Mouse (Mus musculus): ENCODE measurements at regions not wholly inside any gene's neighbourhood (a gene's known extent, or its start where the extent isn't known, plus 50 kb on each side); places are given as distances from the start of the nearest gene placed in this dataset.

- H3K4me3 ChIP-seq (replicated peaks in 1 of 3; ENCODE audit: low read depth in 2 of 3, low read length in 2 of 3, poor library complexity in 1 of 3), result no peak overlapping the region
- H3K27me3 ChIP-seq (replicated peaks), result no peaks in the 10 kb centered on the region
- TF ChIP-seq NELFE (IDR thresholded peaks at IDR 0.05; ENCODE audit: low read depth, low read length) (no peak), TCF12 (IDR thresholded peaks at IDR 0.05; ENCODE audit: low read depth, low read length) (no peak), JUND (conservative IDR thresholded peaks at IDR 0.05; ENCODE audit: low read depth, low read length) (no peak), ETS1 (conservative IDR thresholded peaks at IDR 0.05; ENCODE audit: low read depth, low read length) (no peak), SMC3 (IDR thresholded peaks at IDR 0.05; ENCODE audit: low read depth, low read length) (no peak), RCOR1 (conservative IDR thresholded peaks at IDR 0.05; ENCODE audit: low read depth, low read length) (no peak), USF1 (IDR thresholded peaks at IDR 0.05; ENCODE audit: low read depth, low read length) (no peak), GABPA (IDR thresholded peaks at IDR 0.05; ENCODE audit: insufficient replicate concordance, low read depth, low read length) (no peak), MXI1 (IDR thresholded peaks at IDR 0.05; ENCODE audit: low read depth, low read length) (no peak), RAD21 (IDR thresholded peaks at IDR 0.05; ENCODE audit: low read depth, low read length) (no peak)
- H3K36me3 ChIP-seq (replicated peaks in 1 of 2; ENCODE audit: control insufficient read depth in 1 of 2, insufficient read depth in 1 of 2, low read length in 1 of 2), result no peaks in the 10 kb centered on the region
- H3K27ac ChIP-seq (ENCODE audit: insufficient read depth, low read depth), result no peak overlapping the region
- dilution Hi-C loops (cut with MboI; ENCODE audit: extremely low pct_ligation_motif_present, extremely low pct_unique_long_range_greater_than_20kb, low sequenced_read_pairs), result no loop called here
- in situ Hi-C loops (cut with MboI; ENCODE audit: low pct_ligation_motif_present, low pct_unique_long_range_greater_than_20kb, low sequenced_read_pairs), result no loop called here
- H3K9ac ChIP-seq (ENCODE audit: insufficient read depth, low read depth), result no peak overlapping the region
- H3K4me2 ChIP-seq (ENCODE audit: insufficient read depth, low read depth, poor library complexity, severe bottlenecking), result no peak overlapping the region
- DNase-seq (ENCODE audit: extremely low read depth), result no peak
- no peaks in the 10 kb centered on the region for H3K9me3 ChIP-seq (replicated peaks; ENCODE audit: low read length)
- H3K4me1 ChIP-seq (ENCODE audit: control insufficient read depth in 1 of 2, insufficient read depth in 2 of 2), result no peaks in the 10 kb centered on the region
- H3K79me2 ChIP-seq (replicated peaks; ENCODE audit: control insufficient read depth, extremely low read depth, insufficient read depth, poor library complexity, severe bottlenecking), result no peaks in the 10 kb centered on the region
Observed at GRCm38 (mm10) chr15:52095629-52096190, 1789.0 kb upstream of the Gm7489 start.

GRCm38 (mm10) chr15:52108761-52109160 is 1775.9 kb upstream of the Gm7489 start:
- Histone ChIP-seq H3K4me2 (ENCODE audit: insufficient read depth, low read depth, poor library complexity, severe bottlenecking) (no peak overlapping the region), H3K79me2 (replicated peaks; ENCODE audit: control insufficient read depth, extremely low read depth, insufficient read depth, poor library complexity, severe bottlenecking) (no peaks in the 10 kb centered on the region), H3K4me1 (ENCODE audit: control insufficient read depth in 1 of 2, insufficient read depth in 2 of 2) (no peaks in the 10 kb centered on the region), H3K9me3 (replicated peaks; ENCODE audit: low read length) (no peaks in the 10 kb centered on the region), H3K27ac (ENCODE audit: insufficient read depth, low read depth) (no peak overlapping the region), H3K4me3 (replicated peaks in 1 of 3; ENCODE audit: low read depth in 2 of 3, low read length in 2 of 3, poor library complexity in 1 of 3) (no peak overlapping the region), H3K27me3 (replicated peaks) (no peaks in the 10 kb centered on the region), H3K9ac (ENCODE audit: insufficient read depth, low read depth) (no peak overlapping the region), H3K36me3 (replicated peaks in 1 of 2; ENCODE audit: control insufficient read depth in 1 of 2, insufficient read depth in 1 of 2, low read length in 1 of 2) (no peaks in the 10 kb centered on the region)
- in situ Hi-C loops (cut with MboI; ENCODE audit: low pct_ligation_motif_present, low pct_unique_long_range_greater_than_20kb, low sequenced_read_pairs), result no loop called here
- dilution Hi-C loops (cut with MboI; ENCODE audit: extremely low pct_ligation_motif_present, extremely low pct_unique_long_range_greater_than_20kb, low sequenced_read_pairs), result no loop called here
- TF ChIP-seq MYC (IDR thresholded peaks at IDR 0.05; ENCODE audit: low read depth, low read length) (no peak), BHLHE40 (IDR thresholded peaks at IDR 0.05; ENCODE audit: low read depth, low read length) (no peak), ZKSCAN1 (IDR thresholded peaks at IDR 0.05; ENCODE audit: borderline replicate concordance, low read depth, low read length) (no peak), E2F4 (IDR thresholded peaks at IDR 0.05; ENCODE audit: insufficient replicate concordance, low read depth, low read length) (no peak), POLR2A (IDR thresholded peaks at IDR 0.05; ENCODE audit: low read depth, low read length) (no peak), SMC3 (IDR thresholded peaks at IDR 0.05; ENCODE audit: low read depth, low read length) (no peak), ZNF384 (IDR thresholded peaks at IDR 0.05; ENCODE audit: low read depth, low read length) (no peak), KAT2A (IDR thresholded peaks at IDR 0.05; ENCODE audit: insufficient replicate concordance, low read length) (no peak), POLR2AphosphoS2 (IDR thresholded peaks at IDR 0.05; ENCODE audit: low read depth, low read length) (no peak)
- no peak for DNase-seq (ENCODE audit: extremely low read depth)
